Mouse (Mus musculus): ENCODE measurements around the gene H2-Eb1. TPM values are rescaled to one million over a fixed set of nuclear protein-coding genes. Genes with fewer than 3 reads are reported as not detected.

Gene H2-Eb1
- polyA plus RNA-seq, 1 experiment from 2014 or later, result 1.4 TPM

- H3K27me3 ChIP-seq (replicated peaks), result no peaks in the 10 kb centered on the region
- ATAC-seq (ENCODE audit: insufficient number of reproducible peaks, low FRiP score), result no peak
- H3K36me3 ChIP-seq, result no peaks in the 10 kb centered on the region
- no peak overlapping the region for H3K4me3 ChIP-seq
- H3K9me3 ChIP-seq (replicated peaks), result no peaks in the 10 kb centered on the region
- H3K9ac ChIP-seq, result no peak overlapping the region
- H3K4me1 ChIP-seq (replicated peaks), result no peaks in the 10 kb centered on the region
- no peak overlapping the region for H3K27ac ChIP-seq (ENCODE audit: poor library complexity, severe bottlenecking)
- no peak overlapping the region for H3K4me2 ChIP-seq
- 71% methylated on average over 2 of the region's 2 CpGs for WGBS
These were observed 11.0 kb downstream of the H2-Eb1 start for GRCm38 (mm10) chr17:34316697-34317096.

- no peak overlapping the region for H3K9ac ChIP-seq
- H3K4me1 ChIP-seq (replicated peaks), result no peaks in the 10 kb centered on the region
- no peak overlapping the region for H3K4me3 ChIP-seq
- H3K27me3 ChIP-seq (replicated peaks), result no peaks in the 10 kb centered on the region
- H3K36me3 ChIP-seq, result no peaks in the 10 kb centered on the region
- no peak overlapping the region for H3K27ac ChIP-seq (ENCODE audit: poor library complexity, severe bottlenecking)
- H3K4me2 ChIP-seq, result no peak overlapping the region
- ATAC-seq (ENCODE audit: insufficient number of reproducible peaks, low FRiP score), result no peak
- no peaks in the 10 kb centered on the region for H3K9me3 ChIP-seq (replicated peaks)
- WGBS, result 15% methylated on average over 2 of the region's 2 CpGs
These were observed 11.6 kb downstream of the H2-Eb1 start for GRCm38 (mm10) chr17:34317275-34317674.

GRCm38 (mm10) chr17:34325436-34325835, 19.8 kb downstream of the H2-Eb1 start, which contains the start of gene H2-Eb2:
Gene H2-Eb2 (plus strand): TSS chr17:34325665.
- Histone ChIP-seq H3K36me3 (no peaks in the 10 kb centered on the region), H3K9me3 (replicated peaks) (no peaks in the 10 kb centered on the region), H3K27ac (ENCODE audit: poor library complexity, severe bottlenecking) (no peak within 1 kb of the TSS), H3K27me3 (replicated peaks) (no peaks in the 10 kb centered on the region), H3K4me2 (no peak within 1 kb of the TSS), H3K4me1 (replicated peaks) (no peaks in the 10 kb centered on the region), H3K9ac (no peak within 1 kb of the TSS), H3K4me3 (no peak within 1 kb of the TSS)
- no peak for ATAC-seq (ENCODE audit: insufficient number of reproducible peaks, low FRiP score)
- 47% methylated on average over 4 of the region's 4 CpGs for whole genome bisulfite sequencing

DNA sequence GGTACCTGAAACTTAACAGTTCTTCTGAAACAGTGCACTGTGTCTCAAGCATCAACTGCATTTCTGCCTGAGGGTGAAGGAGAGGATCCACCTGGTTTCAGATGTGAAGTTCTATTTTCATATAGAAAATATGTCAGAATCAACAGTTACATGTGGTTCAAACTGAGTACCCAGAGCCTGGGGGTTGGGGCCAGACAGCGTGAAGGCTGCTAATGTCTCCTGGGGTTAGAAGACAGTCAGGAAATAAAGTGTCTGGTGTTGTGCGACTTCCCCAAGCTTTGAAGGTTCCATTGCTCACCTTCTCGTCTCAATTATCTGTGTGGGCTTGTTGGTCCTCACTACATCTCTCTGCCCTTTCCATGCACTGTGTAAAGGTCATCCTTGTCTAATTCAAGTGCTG, 20.7 kb downstream of the H2-Eb1 start:
- Histone ChIP-seq H3K27ac (ENCODE audit: poor library complexity, severe bottlenecking) (no peak overlapping the region), H3K9me3 (replicated peaks) (0 out of 2 replicates have a peak, but pooled peaks cover under 1% of the 10 kb centered on the region), H3K9ac (no peak overlapping the region), H3K4me1 (replicated peaks) (no peaks in the 10 kb centered on the region), H3K4me3 (no peak overlapping the region), H3K36me3 (no peaks in the 10 kb centered on the region), H3K4me2 (no peak overlapping the region), H3K27me3 (replicated peaks) (no peaks in the 10 kb centered on the region)
- ATAC-seq (ENCODE audit: insufficient number of reproducible peaks, low FRiP score), result no peak
- 67% methylated on average over 3 of the region's 3 CpGs for WGBS

GRCm38 (mm10) chr17:34329807-34330206, 24.1 kb downstream of the H2-Eb1 start:
- no peaks in the 10 kb centered on the region for H3K36me3 ChIP-seq
- WGBS, result 53% methylated on average over 2 of the region's 2 CpGs
- no peak overlapping the region for H3K27ac ChIP-seq (ENCODE audit: poor library complexity, severe bottlenecking)
- H3K9ac ChIP-seq, result no peak overlapping the region
- ATAC-seq (ENCODE audit: insufficient number of reproducible peaks, low FRiP score), result no peak
- H3K4me1 ChIP-seq (replicated peaks), result no peaks in the 10 kb centered on the region
- no peak overlapping the region for H3K4me3 ChIP-seq
- 0 out of 2 replicates have a peak, but pooled peaks cover 7% of the 10 kb centered on the region for H3K27me3 ChIP-seq (replicated peaks)
- 0 out of 2 replicates have a peak, but pooled peaks cover 6% of the 10 kb centered on the region for H3K9me3 ChIP-seq (replicated peaks)
- no peak overlapping the region for H3K4me2 ChIP-seq

GRCm38 (mm10) chr17:34331200-34331599, 25.5 kb downstream of the H2-Eb1 start:
- Histone ChIP-seq H3K4me1 (replicated peaks) (no peaks in the 10 kb centered on the region), H3K27me3 (replicated peaks) (peaks cover 11% of the 10 kb centered on the region; the same call in 1 of the 2 replicates), H3K4me3 (no peak overlapping the region), H3K9ac (no peak overlapping the region), H3K27ac (ENCODE audit: poor library complexity, severe bottlenecking) (no peak overlapping the region), H3K9me3 (replicated peaks) (0 out of 2 replicates have a peak, but pooled peaks cover 6% of the 10 kb centered on the region), H3K36me3 (no peaks in the 10 kb centered on the region), H3K4me2 (no peak overlapping the region)
- ATAC-seq (ENCODE audit: insufficient number of reproducible peaks, low FRiP score), result no peak
- WGBS, result 86% methylated on average over 1 of the region's 1 CpGs

GRCm38 (mm10) chr17:34340619-34341402, 35.1 kb downstream of the H2-Eb1 start:
- no peaks in the 10 kb centered on the region for H3K36me3 ChIP-seq
- no peak overlapping the region for H3K9ac ChIP-seq
- no peaks in the 10 kb centered on the region for H3K9me3 ChIP-seq (replicated peaks)
- H3K27ac ChIP-seq (ENCODE audit: poor library complexity, severe bottlenecking), result no peak overlapping the region
- no peak overlapping the region for H3K4me3 ChIP-seq
- H3K4me2 ChIP-seq, result no peak overlapping the region
- ATAC-seq (ENCODE audit: insufficient number of reproducible peaks, low FRiP score), result no peak
- H3K4me1 ChIP-seq (replicated peaks), result no peaks in the 10 kb centered on the region
- 43% methylated on average over 3 of the region's 3 CpGs for WGBS
- H3K27me3 ChIP-seq (replicated peaks), result peaks cover 21% of the 10 kb centered on the region

DNA sequence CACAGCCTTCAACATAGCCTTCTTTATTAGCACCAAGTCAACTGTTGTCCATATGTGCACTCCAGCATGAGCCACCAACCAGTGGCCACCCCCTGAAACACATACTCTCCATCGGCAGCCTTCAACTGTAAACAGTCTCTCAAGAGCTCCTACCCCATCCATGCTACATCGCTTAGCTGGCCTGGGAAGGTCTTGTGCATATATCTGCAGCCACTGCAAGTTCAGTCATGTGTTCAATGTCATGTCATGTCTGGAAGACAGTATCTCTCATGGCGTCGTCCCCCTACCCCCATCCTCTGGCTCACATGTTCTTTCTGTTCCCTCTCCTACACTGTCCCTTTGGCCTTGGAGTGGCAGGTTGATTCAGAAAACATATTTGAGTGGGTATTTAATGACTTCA, 39.2 kb downstream of the H2-Eb1 start:
- WGBS, result 78% methylated on average over 4 of the region's 4 CpGs
- H3K9ac ChIP-seq, result no peak overlapping the region
- no peak overlapping the region for H3K4me3 ChIP-seq
- H3K9me3 ChIP-seq (replicated peaks), result no peaks in the 10 kb centered on the region
- H3K36me3 ChIP-seq, result no peaks in the 10 kb centered on the region
- no peaks in the 10 kb centered on the region for H3K4me1 ChIP-seq (replicated peaks)
- H3K27me3 ChIP-seq (replicated peaks), result peaks cover 10% of the 10 kb centered on the region; the same call in 1 of the 2 replicates
- ATAC-seq (ENCODE audit: insufficient number of reproducible peaks, low FRiP score), result no peak
- H3K4me2 ChIP-seq, result no peak overlapping the region
- H3K27ac ChIP-seq (ENCODE audit: poor library complexity, severe bottlenecking), result no peak overlapping the region

DNA sequence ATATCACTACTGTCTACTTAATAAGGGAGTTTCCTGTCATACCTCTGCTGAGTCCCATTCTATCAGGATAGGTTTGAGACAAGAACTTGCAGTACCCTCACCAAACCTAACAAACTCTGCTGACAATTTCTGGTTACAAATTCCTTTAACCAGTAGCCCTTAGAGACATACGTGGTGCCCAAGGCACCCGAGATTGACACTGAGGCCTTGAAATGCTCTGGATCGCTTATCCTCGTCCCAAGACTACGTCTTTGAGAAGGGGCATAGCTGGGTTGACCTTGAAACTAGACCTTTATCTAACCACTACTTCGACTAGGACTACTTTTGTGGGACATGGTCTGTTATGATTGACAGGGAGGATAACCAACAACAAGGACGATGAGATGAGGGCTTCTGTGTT, 39.8 kb downstream of the H2-Eb1 start:
- Histone ChIP-seq H3K27ac (ENCODE audit: poor library complexity, severe bottlenecking) (no peak overlapping the region), H3K9me3 (replicated peaks) (no peaks in the 10 kb centered on the region), H3K27me3 (replicated peaks) (peaks cover 10% of the 10 kb centered on the region; the same call in 1 of the 2 replicates), H3K4me2 (no peak overlapping the region), H3K36me3 (no peaks in the 10 kb centered on the region), H3K9ac (no peak overlapping the region), H3K4me1 (replicated peaks) (no peaks in the 10 kb centered on the region), H3K4me3 (no peak overlapping the region)
- no peak for ATAC-seq (ENCODE audit: insufficient number of reproducible peaks, low FRiP score)
- 76% methylated on average over 7 of the region's 7 CpGs for WGBS

DNA sequence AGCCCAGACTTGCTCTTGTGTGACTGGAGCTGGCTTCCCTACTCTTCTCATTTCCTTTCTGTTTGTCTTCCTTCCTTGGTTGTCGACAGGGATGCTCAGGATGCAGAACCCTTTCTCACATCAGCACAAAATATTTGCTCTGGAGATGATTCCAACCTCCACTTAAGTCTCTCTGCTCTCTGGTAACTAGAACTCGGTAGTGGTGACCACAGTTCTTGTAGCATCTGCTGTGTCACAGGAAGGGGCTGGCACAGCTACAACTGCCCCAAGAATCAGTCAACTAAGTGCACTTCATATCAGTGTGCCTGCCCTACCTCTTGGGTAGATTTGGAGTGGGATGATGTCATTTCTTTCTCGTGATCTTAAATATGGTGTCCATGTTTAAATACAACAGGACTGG, 40.4 kb downstream of the H2-Eb1 start:
- ATAC-seq (ENCODE audit: insufficient number of reproducible peaks, low FRiP score), result no peak
- H3K36me3 ChIP-seq, result no peaks in the 10 kb centered on the region
- no peak overlapping the region for H3K4me2 ChIP-seq
- no peaks in the 10 kb centered on the region for H3K4me1 ChIP-seq (replicated peaks)
- no peak overlapping the region for H3K9ac ChIP-seq
- 65% methylated on average over 3 of the region's 3 CpGs for WGBS
- no peaks in the 10 kb centered on the region for H3K9me3 ChIP-seq (replicated peaks)
- no peak overlapping the region for H3K27ac ChIP-seq (ENCODE audit: poor library complexity, severe bottlenecking)
- peaks cover 10% of the 10 kb centered on the region; the same call in 1 of the 2 replicates for H3K27me3 ChIP-seq (replicated peaks)
- no peak overlapping the region for H3K4me3 ChIP-seq

- Histone ChIP-seq H3K4me1 (replicated peaks) (no peaks in the 10 kb centered on the region), H3K9ac (no peak overlapping the region), H3K36me3 (no peaks in the 10 kb centered on the region), H3K4me3 (no peak overlapping the region), H3K27ac (ENCODE audit: poor library complexity, severe bottlenecking) (no peak overlapping the region), H3K4me2 (no peak overlapping the region), H3K9me3 (replicated peaks) (no peaks in the 10 kb centered on the region), H3K27me3 (replicated peaks) (peaks cover 14% of the 10 kb centered on the region; the same call in 1 of the 2 replicates)
- 57% methylated on average over 6 of the region's 6 CpGs for WGBS
- no peak for ATAC-seq (ENCODE audit: insufficient number of reproducible peaks, low FRiP score)
These were observed 42.1 kb downstream of the H2-Eb1 start for GRCm38 (mm10) chr17:34347606-34348308.

All from heart, embryonic 12.5 days (tissue).